Mouse (Mus musculus) stomach, embryonic 14.5 days (tissue): ENCODE measurements at regions not wholly inside any gene's neighbourhood (a gene's known extent, or its start where the extent isn't known, plus 50 kb on each side); places are given as distances from the start of the nearest gene placed in this dataset.

Experiments used
- ATAC-seq: fragments of 200-750 bp; cut with Nextera tagmentation; 2 replicates; pipeline ENCODE4 v1.8.0; 2017; ENCODE audit warnings: low read depth, moderate TSS enrichment; ENCODE audit not compliant: insufficient number of reproducible peaks, insufficient read depth, low FRiP score
- H3K27ac ChIP-seq: fragments of 300-500 bp; sonication (generic); 2 replicates; pipeline ENCODE4 v1.5.1; 2014; ENCODE audit warnings: mild to moderate bottlenecking, low read length, moderate library complexity, mixed read lengths
- H3K27me3 ChIP-seq: fragments of 300-500 bp; sonication (generic); 2 replicates; pipeline ENCODE4 v1.6.1; 2014; ENCODE audit warnings: low read length, control low read depth, mixed read lengths; ENCODE audit not compliant: control insufficient read depth, insufficient read depth
- H3K36me3 ChIP-seq: fragments of 300-500 bp; sonication (generic); 2 replicates; pipeline ENCODE4 v1.6.1; 2014; ENCODE audit warnings: mild to moderate bottlenecking, control low read depth, low read length, moderate library complexity, mixed read lengths; ENCODE audit not compliant: control insufficient read depth, insufficient read depth
- H3K4me1 ChIP-seq: fragments of 300-500 bp; sonication (generic); 2 replicates; pipeline ENCODE4 v1.6.1; 2014; ENCODE audit warnings: low read length, control low read depth, mixed read lengths; ENCODE audit not compliant: control insufficient read depth, insufficient read depth
- H3K4me2 ChIP-seq: fragments of 300-500 bp; sonication (generic); replicated peaks from 2 replicates; pipeline ENCODE4 v1.6.1; 2014; ENCODE audit warnings: low read depth, low read length, control low read depth
- H3K4me3 ChIP-seq: fragments of 300-500 bp; sonication (generic); 2 replicates; pipeline ENCODE4 v1.5.1; 2014; ENCODE audit warnings: low read depth, low read length, control low read depth
- H3K9ac ChIP-seq: fragments of 300-500 bp; sonication (generic); replicated peaks from 2 replicates; pipeline ENCODE4 v1.6.1; 2014; ENCODE audit warnings: low read depth, mild to moderate bottlenecking, control low read depth, low read length, moderate library complexity, mixed read lengths
- H3K9me3 ChIP-seq: fragments of 300-500 bp; sonication (generic); 2 replicates; pipeline ENCODE4 v1.6.1; 2016; ENCODE audit warnings: low read depth, low read length, control low read depth; ENCODE audit not compliant: control insufficient read depth
- WGBS: fragments of 180-500 bp; shearing (Covaris S2); extraction: QIAGEN DNeasy Blood & Tissue Kit; methylation state at CpG from one replicate; pipeline ENCODE4 v1.1.7; 2014; 5-methylcytosine and 5-hydroxymethylcytosine counted together

GRCm38 (mm10) chr14:76798488-76798887 is 238.1 kb upstream of the Ccdc122 start:
- Histone ChIP-seq H3K36me3 (no peaks in the 10 kb centered on the region), H3K27me3 (no peaks in the 10 kb centered on the region), H3K9me3 (no peaks in the 10 kb centered on the region), H3K4me1 (0 out of 2 replicates have a peak, but pooled peaks cover 1% of the 10 kb centered on the region), H3K27ac (no peak overlapping the region), H3K4me2 (no peak overlapping the region), H3K4me3 (no peak overlapping the region), H3K9ac (no peak overlapping the region)
- no peak for ATAC-seq
- WGBS: 74% methylated on average over 6 of the region's 6 CpGs

DNA sequence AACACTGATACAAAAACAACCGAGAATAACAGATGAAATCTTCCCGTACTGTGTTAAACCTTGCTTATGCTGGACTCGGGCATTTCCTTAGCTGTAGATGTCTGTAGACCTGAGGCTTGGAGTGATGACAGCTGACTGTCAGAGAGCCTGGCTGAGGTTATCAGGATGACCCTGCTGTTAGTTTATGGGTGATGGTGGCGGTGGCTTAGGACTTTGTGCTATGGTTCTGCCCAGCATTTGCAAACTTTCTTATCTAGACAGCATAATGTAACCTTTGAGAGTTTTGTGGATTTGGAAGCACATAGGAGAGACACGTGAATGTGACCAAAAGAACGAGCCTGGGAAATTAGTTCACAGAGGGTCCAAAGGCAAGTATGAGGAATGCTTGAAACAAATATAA is 239.1 kb upstream of the Ccdc122 start:
- H3K4me2 ChIP-seq: no peak overlapping the region
- no peak overlapping the region for H3K9ac ChIP-seq
- H3K27me3 ChIP-seq: no peaks in the 10 kb centered on the region
- no peak overlapping the region for H3K4me3 ChIP-seq
- H3K36me3 ChIP-seq: no peaks in the 10 kb centered on the region
- whole genome bisulfite sequencing: 55% methylated on average over 6 of the region's 6 CpGs
- H3K9me3 ChIP-seq: no peaks in the 10 kb centered on the region
- ATAC-seq: no peak
- peaks cover 1% of the 10 kb centered on the region for H3K4me1 ChIP-seq
- no peak overlapping the region for H3K27ac ChIP-seq

GRCm38 (mm10) chr14:76791811-76792571 is 235.3 kb upstream of the Serp2 start:
- Histone ChIP-seq H3K4me1 (peaks cover 12% of the 10 kb centered on the region), H3K27me3 (no peaks in the 10 kb centered on the region), H3K4me3 (no peak overlapping the region), H3K36me3 (no peaks in the 10 kb centered on the region), H3K4me2 (no peak overlapping the region), H3K9me3 (no peaks in the 10 kb centered on the region), H3K9ac (no peak overlapping the region), H3K27ac (peak overlapping the region; percentile 27; the same call in 1 of the 2 replicates)
- WGBS: 32% methylated on average over 6 of the region's 6 CpGs
- peak; percentile 42; the same call in 1 of the 2 replicates for ATAC-seq

DNA sequence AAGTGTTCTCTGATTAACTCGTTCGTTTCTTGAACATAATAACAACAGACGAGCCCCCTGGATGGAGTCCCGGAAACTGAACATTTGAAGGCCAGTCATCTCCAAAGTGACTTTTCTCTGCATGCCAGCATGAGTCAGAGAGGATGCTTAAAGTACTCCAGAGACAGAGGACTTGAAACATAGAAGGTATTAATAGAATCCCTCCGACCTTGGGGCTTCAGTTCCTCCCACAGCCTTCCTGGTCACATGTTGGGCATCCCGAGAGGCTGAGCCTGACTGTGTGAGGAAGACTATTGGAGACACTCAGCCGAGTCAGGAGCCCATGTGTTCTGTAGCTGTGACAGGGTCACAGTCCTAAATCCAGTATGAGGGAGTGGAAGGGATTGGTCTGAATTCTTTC is 232.7 kb upstream of the Serp2 start:
- no peak overlapping the region for H3K9ac ChIP-seq
- no peak for ATAC-seq
- H3K4me3 ChIP-seq: no peak overlapping the region
- no peaks in the 10 kb centered on the region for H3K9me3 ChIP-seq
- H3K4me1 ChIP-seq: peaks cover 12% of the 10 kb centered on the region
- no peaks in the 10 kb centered on the region for H3K27me3 ChIP-seq
- H3K4me2 ChIP-seq: no peak overlapping the region
- 0 out of 2 replicates have a peak overlapping the region, but pooled peaks have one; percentile 48 for H3K27ac ChIP-seq
- 47% methylated on average over 7 of the region's 7 CpGs for WGBS
- H3K36me3 ChIP-seq: no peaks in the 10 kb centered on the region

DNA sequence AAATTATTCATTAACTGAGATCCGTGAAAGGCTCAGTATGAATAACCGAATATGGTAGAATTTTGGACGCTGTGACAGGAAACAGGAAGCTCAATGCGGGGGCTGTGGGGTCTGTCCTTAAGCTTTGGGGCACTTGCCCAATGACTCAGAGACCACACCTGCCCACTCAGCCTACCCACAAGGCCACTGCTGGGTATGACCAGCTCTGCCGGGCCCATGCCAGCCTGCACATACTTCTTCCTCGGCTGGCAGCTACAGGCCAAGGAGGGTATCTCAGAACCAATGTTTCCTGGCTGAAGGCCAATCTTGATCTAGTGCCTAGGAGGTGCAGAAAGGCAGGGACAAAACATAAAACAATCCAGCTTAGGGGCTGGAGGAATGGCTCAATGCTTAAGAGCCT is 230.9 kb upstream of the Serp2 start:
- Histone ChIP-seq H3K27ac (no peak overlapping the region), H3K36me3 (no peaks in the 10 kb centered on the region), H3K9ac (no peak overlapping the region), H3K4me1 (peaks cover 11% of the 10 kb centered on the region), H3K9me3 (no peaks in the 10 kb centered on the region), H3K4me3 (no peak overlapping the region), H3K27me3 (no peaks in the 10 kb centered on the region), H3K4me2 (no peak overlapping the region)
- ATAC-seq: no peak
- 72% methylated on average over 6 of the region's 6 CpGs for WGBS

DNA sequence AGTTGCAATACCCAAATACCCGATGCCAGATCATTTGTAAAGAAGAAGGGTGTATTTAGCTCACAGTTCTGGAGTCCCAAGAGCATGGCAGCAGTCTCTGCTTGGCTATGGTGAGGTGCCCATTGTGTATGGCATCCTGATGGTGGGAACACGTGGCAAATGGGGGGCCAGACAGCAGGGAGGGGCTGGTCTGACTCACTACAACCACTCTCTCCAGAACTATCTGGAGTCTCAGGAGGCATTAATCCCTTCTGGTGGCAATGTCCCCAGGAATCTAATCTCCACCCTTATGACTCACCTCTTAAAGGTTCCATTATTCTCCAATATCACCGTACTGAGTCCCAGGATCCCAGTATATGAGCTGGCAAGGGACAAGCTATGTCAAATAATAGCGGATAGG is 229.5 kb upstream of the Serp2 start:
- no peaks in the 10 kb centered on the region for H3K36me3 ChIP-seq
- WGBS: 80% methylated on average over 4 of the region's 4 CpGs
- H3K4me2 ChIP-seq: no peak overlapping the region
- no peak overlapping the region for H3K27ac ChIP-seq
- no peaks in the 10 kb centered on the region for H3K27me3 ChIP-seq
- no peak for ATAC-seq
- H3K9me3 ChIP-seq: no peaks in the 10 kb centered on the region
- no peak overlapping the region for H3K9ac ChIP-seq
- H3K4me3 ChIP-seq: no peak overlapping the region
- H3K4me1 ChIP-seq: no peaks in the 10 kb centered on the region

DNA sequence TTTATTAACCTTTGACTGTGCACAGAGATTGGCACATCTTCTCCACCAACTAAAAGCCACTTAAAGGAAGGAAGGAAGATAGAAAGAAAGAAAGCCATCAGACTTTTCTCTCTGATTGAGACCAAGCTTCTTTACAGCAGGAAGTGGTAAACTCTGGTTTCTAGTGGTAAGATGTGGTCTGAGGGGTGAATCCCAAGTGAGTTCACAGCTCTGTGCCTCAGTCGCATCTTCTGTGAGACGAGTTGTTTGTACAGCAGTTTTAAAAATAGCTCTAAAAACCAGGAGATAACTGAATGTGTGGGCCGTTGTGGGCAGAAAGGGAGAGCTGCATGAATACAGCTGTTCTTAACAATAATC is 224.8 kb upstream of the Serp2 start:
- Histone ChIP-seq H3K27me3 (no peaks in the 10 kb centered on the region), H3K27ac (no peak overlapping the region), H3K9ac (no peak overlapping the region), H3K36me3 (no peaks in the 10 kb centered on the region), H3K9me3 (no peaks in the 10 kb centered on the region), H3K4me3 (no peak overlapping the region), H3K4me2 (no peak overlapping the region), H3K4me1 (peaks cover 7% of the 10 kb centered on the region)
- WGBS: 50% methylated on average over 3 of the region's 3 CpGs
- no peak for ATAC-seq

DNA sequence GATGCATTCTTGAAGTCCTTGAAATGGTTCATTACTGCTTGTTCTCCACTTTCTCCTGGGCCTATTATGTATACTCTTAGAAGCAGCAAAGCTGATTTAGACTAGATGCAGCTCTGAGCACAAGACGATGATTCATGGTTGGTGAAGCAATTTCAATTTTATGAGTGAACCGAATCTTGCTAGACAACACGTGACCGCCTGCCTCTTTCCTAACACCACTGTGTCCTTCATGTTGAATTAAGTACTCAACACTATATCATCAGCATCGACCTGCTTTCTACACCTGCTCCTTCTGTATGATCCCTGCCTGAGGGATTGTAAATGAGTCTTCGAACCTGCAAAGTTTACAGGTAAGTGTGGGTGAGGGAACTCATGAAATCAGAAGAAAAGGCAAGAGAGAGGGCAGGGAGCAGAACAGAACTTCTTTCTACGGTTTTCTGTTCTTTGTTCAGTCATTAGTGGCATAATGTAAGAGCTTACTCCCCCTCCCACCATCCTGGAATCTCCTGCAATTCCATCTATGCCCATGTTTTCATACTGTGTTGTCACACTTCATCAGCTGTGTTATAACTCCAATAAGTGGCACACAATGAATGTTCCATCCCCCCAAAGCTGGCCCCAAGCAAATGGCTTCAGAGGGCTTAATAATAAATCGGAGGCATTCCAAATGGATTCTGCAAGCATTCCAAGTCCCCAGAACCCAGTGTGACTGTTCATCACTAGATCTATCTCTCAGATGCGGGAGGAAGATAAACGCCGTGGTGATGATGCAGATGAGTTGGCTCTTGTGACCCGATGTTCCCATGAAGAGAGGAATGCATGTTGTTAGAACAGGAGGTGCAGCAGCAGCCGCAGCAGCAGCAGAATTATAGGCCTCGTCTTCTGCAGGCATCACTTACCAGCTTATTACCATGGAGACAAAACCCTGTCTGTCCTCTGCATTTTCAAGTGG is 224.2 kb upstream of the Serp2 start:
- Histone ChIP-seq H3K4me1 (peaks cover 7% of the 10 kb centered on the region), H3K27me3 (no peaks in the 10 kb centered on the region), H3K9ac (no peak overlapping the region), H3K4me3 (no peak overlapping the region), H3K36me3 (no peaks in the 10 kb centered on the region), H3K27ac (no peak overlapping the region), H3K9me3 (no peaks in the 10 kb centered on the region), H3K4me2 (no peak overlapping the region)
- 71% methylated on average over 14 of the region's 14 CpGs for WGBS
- ATAC-seq: no peak
